Mouse (Mus musculus) megakaryocyte, embryonic 14.5 days (primary cell): ENCODE results near the gene Entpd8.

Experiments used
- FLI1 ChIP-seq: IDR thresholded peaks from 2 replicates; pipeline ENCODE4 v1.6.1; 2012; ENCODE audit warnings: low read length, inconsistent platforms, mixed read lengths
- GATA1 ChIP-seq: IDR thresholded peaks from 3 replicates; pipeline ENCODE4 v1.6.1; 2012; ENCODE audit warnings: mixed read lengths, low read length, inconsistent platforms, borderline replicate concordance

DNA sequence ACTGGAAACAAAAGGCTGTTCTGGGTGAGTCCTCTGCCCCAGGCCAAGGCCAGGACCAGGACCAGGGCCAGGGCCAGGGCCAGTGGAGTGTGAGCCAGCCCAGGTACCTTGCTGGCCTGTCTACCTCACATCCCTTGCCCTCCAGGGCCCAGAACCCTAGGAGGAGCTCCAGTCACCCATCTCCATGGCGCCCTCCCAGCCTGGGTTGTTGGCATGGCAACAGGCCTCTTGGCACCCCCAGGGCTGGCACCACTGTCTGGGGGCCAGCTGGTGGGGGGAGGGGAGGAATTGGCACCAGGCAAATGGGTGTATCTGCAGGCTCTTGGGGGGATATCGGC, 25.1 kb upstream of the Entpd8 start:
- TF ChIP-seq GATA1 (no peak), FLI1 (no peak)
